Mouse (Mus musculus): Measurements from ENCODE around the gene Rfc1. TPM values are rescaled to one million over a fixed set of nuclear protein-coding genes. Genes with fewer than 3 reads are reported as not detected.
"Not testable (repeated sequence)": the region's sequence is repeated elsewhere in the genome, so short reads cannot be mapped to it uniquely, and the experiment has no call there.

Gene Rfc1
- 10 to 100 TPM; 36.9 to 37.7 TPM for total RNA-seq (2021)

- peak; percentile 85 for DNase-seq
These were observed at the start of gene Rfc1 for GRCm38 (mm10) chr5:65335298-65336074. Rfc1 (minus strand) TSS chr5:65335670.

DNA sequence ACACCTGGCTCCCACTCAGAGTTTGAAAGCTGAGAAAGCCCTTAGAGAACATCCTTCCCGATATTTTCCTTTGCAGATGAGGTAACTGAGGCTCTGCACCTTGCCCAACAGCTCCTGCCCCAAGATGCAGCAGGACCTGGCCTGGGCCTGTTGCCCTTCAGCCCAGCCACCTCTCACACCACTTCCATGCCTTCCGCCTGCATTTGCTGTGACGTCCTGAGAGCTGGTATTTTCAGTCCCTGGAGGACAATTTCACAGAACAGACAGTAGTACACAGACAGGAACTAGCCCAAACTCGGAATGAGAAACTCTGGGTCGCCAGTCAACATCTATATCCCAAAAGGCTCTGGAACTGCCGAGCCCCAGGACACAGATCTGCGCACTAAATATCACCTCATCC is 39.3 kb upstream of the Rfc1 start:
- no peak for DNase-seq

DNA sequence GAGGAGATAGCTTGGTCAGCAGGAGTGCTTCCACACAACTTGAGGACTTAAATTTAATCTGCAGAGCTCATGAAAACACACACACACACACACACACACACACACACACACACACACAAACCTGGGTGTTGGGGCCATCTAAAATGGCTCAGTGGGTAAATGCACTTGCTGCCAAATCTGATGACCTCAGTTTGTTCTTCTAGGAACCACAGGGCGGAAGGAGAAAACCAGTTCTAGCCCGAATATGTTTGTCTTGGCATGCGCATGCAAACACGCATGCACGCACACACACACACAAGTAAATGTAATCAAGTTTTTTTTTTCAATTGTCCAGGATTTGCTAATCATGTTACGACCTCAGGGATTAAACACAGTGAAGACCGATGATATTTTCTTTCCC is 36.1 kb upstream of the Rfc1 start:
- no peak for DNase-seq

- no peak for DNase-seq
These were observed 32.4 kb upstream of the Rfc1 start for GRCm38 (mm10) chr5:65367837-65368236.

DNA sequence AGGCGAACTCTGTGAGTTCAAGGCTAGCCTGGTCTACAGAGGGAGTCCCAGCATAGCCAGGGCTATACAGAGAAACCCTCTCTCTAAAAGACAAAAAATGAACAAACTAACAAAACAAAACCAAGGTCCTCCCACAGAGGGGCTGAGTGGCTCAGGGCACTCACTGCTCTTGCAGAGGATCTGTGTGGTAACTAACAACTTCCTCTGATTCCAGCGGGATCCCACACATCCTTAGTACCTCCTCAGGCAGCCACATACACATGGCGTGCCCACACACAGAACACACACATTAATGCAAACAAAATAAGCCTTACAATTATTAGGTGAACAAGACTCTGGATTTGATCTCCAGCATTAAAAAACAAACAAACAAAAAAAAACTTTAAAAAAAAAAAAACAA is 22.3 kb upstream of the Rfc1 start:
- DNase-seq, result no peak

DNA sequence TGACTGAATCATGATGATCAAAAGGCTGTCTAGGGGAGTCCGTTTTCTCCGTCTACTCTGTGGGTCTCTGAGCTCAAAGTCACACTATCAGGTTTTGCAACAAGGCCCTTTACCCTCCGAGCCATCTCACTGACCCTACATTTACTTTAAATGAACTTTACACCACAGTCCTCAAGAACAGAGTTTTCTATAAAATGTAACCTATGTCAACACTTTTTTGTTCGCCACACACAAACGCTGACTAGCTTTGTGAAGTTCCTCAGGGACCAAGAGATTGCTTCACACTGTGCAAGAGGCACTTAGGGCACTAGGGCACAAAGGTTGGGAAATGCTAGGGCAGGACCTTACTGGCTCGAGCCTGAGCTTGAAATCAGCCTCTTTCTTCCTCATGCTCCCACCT is 21.4 kb upstream of the Rfc1 start:
- DNase-seq, result no peak

- DNase-seq, result no peak
These were observed 19.5 kb upstream of the Rfc1 start for GRCm38 (mm10) chr5:65354985-65355384.

DNA sequence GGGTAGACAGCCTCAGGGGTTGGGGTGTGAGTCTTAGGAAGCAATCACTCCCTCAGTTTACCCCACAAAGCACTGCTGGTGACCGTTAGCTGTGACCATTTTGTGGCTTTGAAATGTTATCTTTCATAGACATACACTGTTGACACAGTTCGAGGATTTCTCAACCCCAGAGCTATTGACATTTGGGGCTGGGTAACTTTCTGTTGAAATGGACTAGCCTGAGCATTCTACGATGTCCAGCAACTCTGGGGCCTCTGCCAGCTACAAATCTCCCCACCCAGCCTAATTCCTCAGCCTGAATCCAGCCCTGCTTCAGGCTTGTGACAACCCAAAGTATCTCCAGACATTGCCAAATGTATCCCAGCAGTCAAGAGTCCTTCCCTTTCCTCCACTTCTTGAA is 18.6 kb upstream of the Rfc1 start:
- DNase-seq, result no peak

- no peak for DNase-seq
These were observed 15.0 kb upstream of the Rfc1 start for GRCm38 (mm10) chr5:65350508-65350907.

GRCm38 (mm10) chr5:65348168-65348567 is 12.7 kb upstream of the Rfc1 start, which contains the start of gene Klb:
Klb (plus strand) TSS chr5:65348314.
- DNase-seq, result no peak

- no peak for DNase-seq
These were observed 4.7 kb upstream of the Rfc1 start for GRCm38 (mm10) chr5:65340167-65340566.

DNA sequence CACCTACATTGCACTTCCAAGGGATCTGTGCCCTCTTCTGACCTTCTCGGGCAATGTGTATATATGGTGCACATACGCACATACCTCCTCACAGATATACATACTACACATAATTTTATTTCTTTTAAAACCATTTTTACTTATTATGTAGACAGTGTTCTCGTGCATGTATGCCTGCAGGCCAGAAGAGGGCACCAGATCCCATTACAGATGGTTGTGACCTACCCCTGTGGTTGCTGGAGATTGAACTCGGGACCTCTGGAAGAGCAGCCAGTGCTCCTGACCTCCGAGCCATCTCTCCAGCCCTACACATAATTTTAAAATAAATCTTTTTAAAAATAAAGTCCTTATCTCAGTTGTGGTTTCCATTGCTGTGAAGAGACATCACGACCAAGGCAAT is 2.9 kb upstream of the Rfc1 start:
- DNase-seq, result no peak

- DNase-seq, result no peak
These were observed 545 bp upstream of the Rfc1 start for GRCm38 (mm10) chr5:65336075-65336355.

DNA sequence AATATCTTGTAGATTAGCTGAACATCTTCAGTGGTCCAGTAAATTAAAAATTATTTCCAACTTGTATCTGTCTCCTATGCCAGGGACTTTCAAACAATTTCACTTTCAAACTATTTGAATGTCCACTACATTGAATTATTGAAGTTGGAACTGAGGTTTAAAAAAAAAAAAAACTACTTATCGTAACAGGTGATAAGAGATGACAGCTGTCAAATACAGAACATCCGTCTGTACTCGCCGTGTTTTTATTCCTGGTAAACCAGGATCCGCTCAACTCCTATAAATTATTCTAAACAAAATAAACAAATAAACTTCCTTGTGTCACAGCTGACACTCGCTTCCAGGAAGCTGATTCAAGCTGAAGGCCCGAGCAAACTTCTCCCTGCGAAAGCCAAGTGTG is 682 bp downstream of the Rfc1 start:
- no peak for DNase-seq

DNA sequence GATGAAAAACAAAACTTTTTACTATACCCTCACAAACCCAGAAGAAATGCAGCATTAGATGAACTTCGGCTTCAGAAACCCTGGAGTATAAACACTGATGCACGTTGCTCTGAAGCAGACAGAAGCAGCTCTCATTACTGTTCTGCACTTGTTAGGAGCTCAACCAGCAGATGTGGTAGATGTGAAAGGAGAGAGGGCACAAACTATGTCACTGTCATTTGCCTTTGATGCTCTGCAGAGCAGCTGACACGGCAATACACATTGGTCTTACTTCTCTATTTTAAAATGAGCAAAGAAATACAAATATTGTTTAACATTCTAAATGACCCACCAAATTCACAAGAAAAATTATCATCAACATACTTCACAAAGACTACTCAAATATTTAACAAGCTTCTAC is 5.5 kb downstream of the Rfc1 start:
- no peak for DNase-seq

GRCm38 (mm10) chr5:65326212-65326611 is 9.3 kb downstream of the Rfc1 start:
- DNase-seq, result peak; percentile 11

- DNase-seq, result no peak
These were observed 10.6 kb downstream of the Rfc1 start for GRCm38 (mm10) chr5:65324758-65325355.

GRCm38 (mm10) chr5:65324271-65324670 is 11.2 kb downstream of the Rfc1 start:
- no peak for DNase-seq

DNA sequence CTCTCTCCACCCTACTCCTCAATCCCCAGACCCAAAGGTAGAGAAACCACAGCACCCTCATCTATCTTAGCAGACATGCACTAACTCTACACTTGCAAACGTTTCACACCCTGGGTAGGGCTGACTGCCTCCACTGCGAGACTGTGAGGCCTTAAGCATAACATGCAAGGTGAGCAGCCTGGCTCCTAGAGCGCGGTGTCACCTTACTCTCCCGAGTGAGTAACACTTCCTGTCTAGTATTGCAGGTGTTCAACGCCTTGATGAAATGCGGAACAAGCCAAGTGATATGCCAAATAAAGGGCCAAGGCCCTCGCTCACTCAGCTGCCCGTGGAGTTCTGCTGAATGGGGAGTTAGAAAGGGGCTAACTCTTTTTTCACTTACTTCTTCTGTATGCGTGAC is 13.3 kb downstream of the Rfc1 start:
- no peak for DNase-seq

- DNase-seq, result no peak
These were observed 16.3 kb downstream of the Rfc1 start for GRCm38 (mm10) chr5:65319176-65319575.

DNA sequence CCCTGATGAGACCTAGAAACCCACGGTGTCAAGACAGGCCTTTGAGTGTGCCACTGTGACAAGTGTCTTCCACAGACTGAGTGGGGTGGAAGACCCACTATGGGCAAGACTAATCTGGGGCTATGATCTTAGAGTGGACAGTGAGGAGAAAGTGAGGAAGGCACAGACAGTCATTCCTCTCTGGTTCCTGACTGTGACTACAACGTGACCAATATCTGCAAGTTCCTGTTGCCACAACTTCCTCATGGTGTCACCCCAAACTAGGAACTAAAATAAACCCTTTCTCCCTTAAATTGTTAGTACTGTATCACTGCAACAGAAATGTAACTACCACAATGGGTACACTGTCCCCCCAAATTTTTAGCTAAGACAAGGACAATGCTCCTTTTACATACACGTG is 26.6 kb downstream of the Rfc1 start:
- no peak for DNase-seq

- no peak for DNase-seq
These were observed 27.3 kb downstream of the Rfc1 start for GRCm38 (mm10) chr5:65308208-65308607.

DNA sequence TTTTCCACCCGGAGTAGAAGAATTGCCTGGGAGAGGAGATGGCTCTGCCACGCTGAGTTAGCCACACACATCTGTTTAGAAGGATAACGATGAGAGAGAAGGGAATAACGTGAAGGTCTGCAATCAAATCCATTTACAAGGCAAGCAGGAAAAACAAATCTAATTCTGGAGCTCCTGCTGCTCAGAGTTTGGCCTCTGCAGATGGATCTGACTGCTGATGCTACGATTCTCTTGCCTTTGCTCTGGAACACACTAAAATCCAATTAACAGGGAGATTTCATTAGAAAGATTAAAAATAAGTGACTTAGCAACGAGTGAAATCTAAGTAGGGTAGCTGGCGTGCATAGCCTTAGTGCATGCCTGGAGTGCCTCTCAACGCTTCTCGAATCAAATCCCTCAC is 30.0 kb downstream of the Rfc1 start:
- DNase-seq, result no peak

- no peak for DNase-seq
These were observed 35.3 kb downstream of the Rfc1 start for GRCm38 (mm10) chr5:65300121-65300520.

- DNase-seq, result not testable (repeated sequence)
These were observed 35.8 kb downstream of the Rfc1 start for GRCm38 (mm10) chr5:65299623-65300022.

Data from heart, postnatal 4 days (tissue).